Mouse (Mus musculus): ENCODE results near the gene Gramd1b. TPM values are rescaled to one million over a fixed set of nuclear protein-coding genes. Genes with fewer than 3 reads are reported as not detected.
A peak's percentile ranks its signal among the peaks of the same experiment; 100 is the strongest.

The Gramd1b gene
- polyA plus RNA-seq, 1 experiment from 2014 or later, result 2.4 TPM

- Histone ChIP-seq H3K27me3 (replicated peaks; ENCODE audit: low read depth, poor library complexity, severe bottlenecking) (no peaks in the 10 kb centered on the region), H3K9me3 (no peaks in the 10 kb centered on the region), H3K36me3 (replicated peaks) (no peaks in the 10 kb centered on the region), H3K27ac (replicated peaks) (no peak overlapping the region), H3K4me1 (peaks cover 5% of the 10 kb centered on the region), H3K4me3 (no peak overlapping the region)
- 92% methylated on average over 5 of the region's 5 CpGs for WGBS
- DNase-seq (ENCODE audit: low spot score), result no peak
Observed at GRCm38 (mm10) chr9:40356368-40356767, 174.8 kb downstream of the Gramd1b start.

- no peaks in the 10 kb centered on the region for H3K9me3 ChIP-seq
- no peak overlapping the region for H3K4me3 ChIP-seq
- WGBS, result 92% methylated on average over 8 of the region's 8 CpGs
- H3K27ac ChIP-seq (replicated peaks), result no peak overlapping the region
- H3K27me3 ChIP-seq (replicated peaks; ENCODE audit: low read depth, poor library complexity, severe bottlenecking), result no peaks in the 10 kb centered on the region
- peaks cover 5% of the 10 kb centered on the region for H3K4me1 ChIP-seq
- no peaks in the 10 kb centered on the region for H3K36me3 ChIP-seq (replicated peaks)
- no peak for DNase-seq (ENCODE audit: low spot score)
Observed at GRCm38 (mm10) chr9:40355406-40355805, 175.8 kb downstream of the Gramd1b start.

GRCm38 (mm10) chr9:40353596-40353995, 177.6 kb downstream of the Gramd1b start:
- Histone ChIP-seq H3K4me1 (peaks cover 3% of the 10 kb centered on the region), H3K27ac (replicated peaks) (no peak overlapping the region), H3K4me3 (no peak overlapping the region), H3K9me3 (no peaks in the 10 kb centered on the region), H3K36me3 (replicated peaks) (no peaks in the 10 kb centered on the region), H3K27me3 (replicated peaks; ENCODE audit: low read depth, poor library complexity, severe bottlenecking) (no peaks in the 10 kb centered on the region)
- 79% methylated on average over 6 of the region's 6 CpGs for WGBS
- no peak for DNase-seq (ENCODE audit: low spot score)

- Histone ChIP-seq H3K4me3 (no peak overlapping the region), H3K27ac (replicated peaks) (no peak overlapping the region), H3K4me1 (peaks cover 14% of the 10 kb centered on the region), H3K36me3 (replicated peaks) (no peaks in the 10 kb centered on the region), H3K27me3 (replicated peaks; ENCODE audit: low read depth, poor library complexity, severe bottlenecking) (no peaks in the 10 kb centered on the region), H3K9me3 (no peaks in the 10 kb centered on the region)
- 22% methylated on average over 7 of the region's 7 CpGs for WGBS
- peak; percentile 36 for DNase-seq (ENCODE audit: low spot score)
Observed at GRCm38 (mm10) chr9:40350640-40351039, 180.5 kb downstream of the Gramd1b start.

GRCm38 (mm10) chr9:40350052-40350451, 181.1 kb downstream of the Gramd1b start:
- H3K27ac ChIP-seq (replicated peaks), result no peak overlapping the region
- H3K4me3 ChIP-seq, result no peak overlapping the region
- WGBS, result 75% methylated on average over 2 of the region's 2 CpGs
- no peaks in the 10 kb centered on the region for H3K9me3 ChIP-seq
- H3K4me1 ChIP-seq, result peaks cover 19% of the 10 kb centered on the region
- no peaks in the 10 kb centered on the region for H3K36me3 ChIP-seq (replicated peaks)
- no peak for DNase-seq (ENCODE audit: low spot score)
- no peaks in the 10 kb centered on the region for H3K27me3 ChIP-seq (replicated peaks; ENCODE audit: low read depth, poor library complexity, severe bottlenecking)

GRCm38 (mm10) chr9:40349554-40349953, 181.6 kb downstream of the Gramd1b start:
- DNase-seq (ENCODE audit: low spot score), result no peak
- 76% methylated on average over 4 of the region's 4 CpGs for WGBS
- Histone ChIP-seq H3K4me1 (peaks cover 24% of the 10 kb centered on the region), H3K36me3 (replicated peaks) (no peaks in the 10 kb centered on the region), H3K4me3 (no peak overlapping the region), H3K27ac (replicated peaks) (no peak overlapping the region), H3K9me3 (no peaks in the 10 kb centered on the region), H3K27me3 (replicated peaks; ENCODE audit: low read depth, poor library complexity, severe bottlenecking) (no peaks in the 10 kb centered on the region)

GRCm38 (mm10) chr9:40348714-40349233, 182.4 kb downstream of the Gramd1b start:
- no peak for DNase-seq (ENCODE audit: low spot score)
- Histone ChIP-seq H3K9me3 (no peaks in the 10 kb centered on the region), H3K4me3 (no peak overlapping the region), H3K27ac (replicated peaks) (no peak overlapping the region), H3K36me3 (replicated peaks) (no peaks in the 10 kb centered on the region), H3K27me3 (replicated peaks; ENCODE audit: low read depth, poor library complexity, severe bottlenecking) (no peaks in the 10 kb centered on the region), H3K4me1 (peaks cover 25% of the 10 kb centered on the region)
- 93% methylated on average over 8 of the region's 8 CpGs for WGBS

- WGBS, result 23% methylated on average over 16 of the region's 16 CpGs
- Histone ChIP-seq H3K4me1 (peaks cover 26% of the 10 kb centered on the region), H3K27me3 (replicated peaks; ENCODE audit: low read depth, poor library complexity, severe bottlenecking) (no peaks in the 10 kb centered on the region), H3K27ac (replicated peaks) (peak overlapping the region; percentile 73), H3K4me3 (peak overlapping the region; percentile 51), H3K36me3 (replicated peaks) (no peaks in the 10 kb centered on the region), H3K9me3 (no peaks in the 10 kb centered on the region)
- DNase-seq (ENCODE audit: low spot score), result peak; percentile 62
Observed at GRCm38 (mm10) chr9:40346232-40346984, 184.8 kb downstream of the Gramd1b start.

- DNase-seq (ENCODE audit: low spot score), result peak; percentile 67
- Histone ChIP-seq H3K36me3 (replicated peaks) (no peaks in the 10 kb centered on the region), H3K27ac (replicated peaks) (peak overlapping the region; percentile 73), H3K9me3 (no peaks in the 10 kb centered on the region), H3K4me1 (peaks cover 27% of the 10 kb centered on the region), H3K27me3 (replicated peaks; ENCODE audit: low read depth, poor library complexity, severe bottlenecking) (no peaks in the 10 kb centered on the region), H3K4me3 (peak overlapping the region; percentile 51)
- WGBS, result 32% methylated on average over 13 of the region's 13 CpGs
Observed at GRCm38 (mm10) chr9:40345493-40346231, 185.5 kb downstream of the Gramd1b start.

- H3K36me3 ChIP-seq (replicated peaks), result no peaks in the 10 kb centered on the region
- H3K4me3 ChIP-seq, result peak overlapping the region; percentile 51; the same call in 1 of the 2 replicates
- WGBS, result 65% methylated on average over 10 of the region's 10 CpGs
- peaks cover 27% of the 10 kb centered on the region for H3K4me1 ChIP-seq
- H3K27me3 ChIP-seq (replicated peaks; ENCODE audit: low read depth, poor library complexity, severe bottlenecking), result no peaks in the 10 kb centered on the region
- peak overlapping the region; percentile 73 for H3K27ac ChIP-seq (replicated peaks)
- no peaks in the 10 kb centered on the region for H3K9me3 ChIP-seq
- DNase-seq (ENCODE audit: low spot score), result no peak
Observed at GRCm38 (mm10) chr9:40344801-40345492, 186.2 kb downstream of the Gramd1b start.

- Histone ChIP-seq H3K9me3 (no peaks in the 10 kb centered on the region), H3K4me3 (no peak overlapping the region), H3K36me3 (replicated peaks) (no peaks in the 10 kb centered on the region), H3K27ac (replicated peaks) (no peak overlapping the region), H3K27me3 (replicated peaks; ENCODE audit: low read depth, poor library complexity, severe bottlenecking) (no peaks in the 10 kb centered on the region), H3K4me1 (peaks cover 27% of the 10 kb centered on the region)
- DNase-seq (ENCODE audit: low spot score), result no peak
- WGBS, result 93% methylated on average over 7 of the region's 7 CpGs
Observed at GRCm38 (mm10) chr9:40343828-40344227, 187.4 kb downstream of the Gramd1b start.

GRCm38 (mm10) chr9:40343053-40343652, 188.0 kb downstream of the Gramd1b start:
- WGBS, result 94% methylated on average over 9 of the region's 9 CpGs
- no peaks in the 10 kb centered on the region for H3K36me3 ChIP-seq (replicated peaks)

More at GRCm38 (mm10) chr9:40343053-40343652, 188.0 kb downstream of the Gramd1b start:
- H3K4me1 ChIP-seq, result peaks cover 27% of the 10 kb centered on the region
- DNase-seq (ENCODE audit: low spot score), result no peak
- no peak overlapping the region for H3K27ac ChIP-seq (replicated peaks)
- H3K9me3 ChIP-seq, result no peaks in the 10 kb centered on the region
- H3K4me3 ChIP-seq, result no peak overlapping the region
- no peaks in the 10 kb centered on the region for H3K27me3 ChIP-seq (replicated peaks; ENCODE audit: low read depth, poor library complexity, severe bottlenecking)

Measured in embryonic facial prominence, embryonic 10.5 days (tissue).